Mouse (Mus musculus): ENCODE results near the gene Epb41l4b. TPM values are rescaled to one million over a fixed set of nuclear protein-coding genes. Genes with fewer than 3 reads are reported as not detected.

Gene Epb41l4b
- total and polyA plus RNA-seq, 2 experiments from 2014 or later = 3.2 to 14.9 TPM

DNA sequence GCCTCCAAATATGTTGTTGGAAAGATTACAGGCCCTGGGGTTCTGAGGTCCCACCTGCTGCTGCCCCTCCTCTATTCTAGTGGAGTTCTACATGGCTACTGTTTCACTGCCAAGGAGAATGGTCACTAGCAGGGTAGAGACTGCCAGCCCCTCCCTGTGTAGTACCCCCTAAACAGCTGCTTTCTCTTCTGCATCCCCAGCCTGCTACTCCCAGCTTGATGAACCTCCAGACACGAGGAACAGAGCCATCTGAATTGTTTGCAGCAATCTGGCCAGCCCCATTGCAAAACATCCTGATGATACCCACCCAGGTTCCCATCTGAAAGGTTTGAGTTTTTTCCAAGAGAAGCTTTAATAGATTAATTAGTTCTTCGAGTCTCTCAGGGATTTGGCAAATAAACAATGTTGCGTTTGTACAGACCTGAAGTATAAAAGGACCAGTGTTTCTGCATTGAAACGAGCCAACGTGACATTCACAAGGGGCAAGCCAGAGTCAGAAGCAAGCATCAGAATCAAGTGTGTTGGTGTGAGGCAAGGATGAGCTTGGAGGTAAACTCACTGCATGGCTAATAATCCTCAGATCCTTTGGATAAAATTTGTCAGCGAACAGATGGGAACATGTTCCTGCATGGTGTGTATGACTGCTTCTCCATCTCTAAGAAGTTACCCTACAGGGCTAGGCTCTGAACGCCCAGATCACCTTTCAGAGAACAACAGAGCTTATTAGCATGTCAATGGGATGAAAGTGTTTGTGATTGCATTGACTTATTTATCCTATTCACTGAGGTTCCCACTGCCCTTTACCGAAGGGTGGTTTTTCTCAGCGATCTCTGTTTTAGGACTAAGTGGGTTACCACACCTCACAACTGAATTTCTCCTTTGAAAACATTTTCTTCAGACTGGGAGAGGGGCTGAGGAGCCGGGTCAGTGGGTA is 19.8 kb upstream of the Epb41l4b start:
- TF ChIP-seq CTCF (IDR thresholded peaks at IDR 0.05) = no peak
- no peaks in the 10 kb centered on the region for H3K36me3 ChIP-seq (ENCODE audit: insufficient read depth, low read length)
- no peak overlapping the region for H3K4me3 ChIP-seq (ENCODE audit: low read depth, low read length)
- no peak overlapping the region for H3K4me2 ChIP-seq (ENCODE audit: low read depth, low read length, poor library complexity, severe bottlenecking)
- H3K9me3 ChIP-seq (ENCODE audit: low read length) = no peaks in the 10 kb centered on the region
- H3K27me3 ChIP-seq (ENCODE audit: insufficient read depth, low read length) = no peaks in the 10 kb centered on the region
- H3K9ac ChIP-seq (replicated peaks; ENCODE audit: low read length, poor library complexity, severe bottlenecking) = no peak overlapping the region
- no peaks in the 10 kb centered on the region for H3K4me1 ChIP-seq (ENCODE audit: insufficient read depth, low read length)
- WGBS = 27% methylated on average over 10 of the region's 10 CpGs
- DNase-seq (ENCODE audit: low spot score) (peak; percentile 58), ATAC-seq (ENCODE audit: low FRiP score) (peak; percentile 47; the same call in 1 of the 2 replicates)
- no peak overlapping the region for H3K27ac ChIP-seq (ENCODE audit: low read depth, low read length)

DNA sequence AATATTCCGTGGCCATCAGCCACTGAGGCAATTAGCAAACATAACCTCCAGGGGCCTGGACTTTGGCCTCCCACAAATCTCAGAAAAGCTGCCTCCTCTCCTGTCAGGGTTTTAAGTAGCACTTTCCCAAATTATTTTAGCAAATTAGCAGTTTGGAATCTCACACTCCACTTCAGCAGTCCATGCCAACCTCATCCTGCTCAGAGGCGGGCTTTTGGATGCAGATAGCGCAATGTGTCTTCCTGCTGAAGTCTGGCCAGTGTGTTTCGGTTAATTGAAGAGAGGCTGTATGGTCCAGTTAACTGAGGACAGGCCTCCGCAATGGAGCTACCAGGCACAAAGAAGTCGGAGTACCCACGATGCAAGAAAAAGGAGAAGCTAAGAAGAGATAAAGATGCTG is 17.3 kb upstream of the Epb41l4b start:
- no peak for ATAC-seq (ENCODE audit: low FRiP score)
- no peak for TF ChIP-seq CTCF (IDR thresholded peaks at IDR 0.05)
- 88% methylated on average over 7 of the region's 7 CpGs for WGBS
- no peak overlapping the region for H3K27ac ChIP-seq (ENCODE audit: low read depth, low read length)
- H3K36me3 ChIP-seq (ENCODE audit: insufficient read depth, low read length) = no peaks in the 10 kb centered on the region
- H3K27me3 ChIP-seq (ENCODE audit: insufficient read depth, low read length) = no peaks in the 10 kb centered on the region
- H3K4me3 ChIP-seq (ENCODE audit: low read depth, low read length) = no peak overlapping the region
- H3K4me2 ChIP-seq (ENCODE audit: low read depth, low read length, poor library complexity, severe bottlenecking) = no peak overlapping the region
- H3K9me3 ChIP-seq (ENCODE audit: low read length) = no peaks in the 10 kb centered on the region
- H3K9ac ChIP-seq (replicated peaks; ENCODE audit: low read length, poor library complexity, severe bottlenecking) = no peak overlapping the region
- H3K4me1 ChIP-seq (ENCODE audit: insufficient read depth, low read length) = no peaks in the 10 kb centered on the region
- no peak for DNase-seq (ENCODE audit: low spot score)

DNA sequence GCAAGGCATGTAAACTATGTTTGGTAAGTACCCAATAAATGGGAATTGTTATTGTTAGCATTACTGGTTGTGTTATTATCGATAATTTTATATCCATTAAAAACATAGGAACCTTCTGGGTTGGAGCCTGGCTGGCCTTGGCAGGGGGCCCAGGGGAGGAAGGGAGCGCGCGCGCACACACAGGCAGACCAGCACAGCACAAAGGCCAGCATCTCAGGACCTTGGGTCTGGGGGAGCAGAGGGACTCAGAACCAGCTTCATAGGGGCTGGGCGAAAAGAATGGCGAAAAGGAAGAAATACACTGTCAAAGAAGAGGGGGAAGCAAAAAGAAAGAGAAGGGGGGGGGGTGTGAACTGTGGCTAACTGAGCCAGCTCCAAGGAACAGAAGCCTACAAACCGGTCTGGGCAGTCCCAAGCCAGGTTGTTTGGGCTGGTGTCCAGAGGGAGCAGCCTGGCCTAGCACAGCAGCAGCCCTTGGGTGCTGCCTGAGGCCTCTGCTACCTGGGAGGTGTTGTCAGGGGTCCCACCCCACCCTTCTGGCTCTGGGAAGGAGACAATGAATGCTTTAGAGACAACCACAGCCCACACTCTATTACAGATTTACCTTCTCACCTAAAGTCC is 13.4 kb upstream of the Epb41l4b start:
- Histone ChIP-seq H3K4me2 (ENCODE audit: low read depth, low read length, poor library complexity, severe bottlenecking) (no peak overlapping the region), H3K27ac (ENCODE audit: low read depth, low read length) (no peak overlapping the region), H3K4me3 (ENCODE audit: low read depth, low read length) (no peak overlapping the region), H3K36me3 (ENCODE audit: insufficient read depth, low read length) (no peaks in the 10 kb centered on the region), H3K4me1 (ENCODE audit: insufficient read depth, low read length) (no peaks in the 10 kb centered on the region), H3K27me3 (ENCODE audit: insufficient read depth, low read length) (no peaks in the 10 kb centered on the region), H3K9me3 (ENCODE audit: low read length) (no peaks in the 10 kb centered on the region), H3K9ac (replicated peaks; ENCODE audit: low read length, poor library complexity, severe bottlenecking) (no peak overlapping the region)
- ATAC-seq (ENCODE audit: low FRiP score) (no peak), DNase-seq (ENCODE audit: low spot score) (no peak)
- 69% methylated on average over 8 of the region's 8 CpGs for WGBS
- TF ChIP-seq CTCF (IDR thresholded peaks at IDR 0.05) = no peak

DNA sequence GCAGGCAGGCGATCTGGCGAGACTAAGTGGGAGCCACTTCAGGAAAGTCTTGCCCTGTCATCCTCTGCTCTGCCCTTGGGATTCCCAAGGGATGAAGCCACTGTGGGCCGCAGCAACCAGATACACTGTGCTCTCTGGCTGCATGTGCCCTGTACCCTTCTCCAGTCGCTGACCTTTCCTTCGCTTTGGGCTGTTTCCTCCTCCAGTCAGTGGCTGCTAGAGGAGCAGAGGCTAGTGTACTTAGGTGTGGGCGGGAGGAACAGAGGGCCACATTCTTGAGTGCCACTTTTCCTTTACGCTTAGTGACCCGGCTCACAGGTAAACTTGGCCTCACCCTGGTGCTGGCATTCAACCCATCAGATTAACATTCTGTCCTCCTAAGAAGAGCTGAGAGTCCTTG is 10.6 kb upstream of the Epb41l4b start:
- WGBS = 58% methylated on average over 8 of the region's 8 CpGs
- no peaks in the 10 kb centered on the region for H3K36me3 ChIP-seq (ENCODE audit: insufficient read depth, low read length)
- ATAC-seq (ENCODE audit: low FRiP score) = no peak

DNA sequence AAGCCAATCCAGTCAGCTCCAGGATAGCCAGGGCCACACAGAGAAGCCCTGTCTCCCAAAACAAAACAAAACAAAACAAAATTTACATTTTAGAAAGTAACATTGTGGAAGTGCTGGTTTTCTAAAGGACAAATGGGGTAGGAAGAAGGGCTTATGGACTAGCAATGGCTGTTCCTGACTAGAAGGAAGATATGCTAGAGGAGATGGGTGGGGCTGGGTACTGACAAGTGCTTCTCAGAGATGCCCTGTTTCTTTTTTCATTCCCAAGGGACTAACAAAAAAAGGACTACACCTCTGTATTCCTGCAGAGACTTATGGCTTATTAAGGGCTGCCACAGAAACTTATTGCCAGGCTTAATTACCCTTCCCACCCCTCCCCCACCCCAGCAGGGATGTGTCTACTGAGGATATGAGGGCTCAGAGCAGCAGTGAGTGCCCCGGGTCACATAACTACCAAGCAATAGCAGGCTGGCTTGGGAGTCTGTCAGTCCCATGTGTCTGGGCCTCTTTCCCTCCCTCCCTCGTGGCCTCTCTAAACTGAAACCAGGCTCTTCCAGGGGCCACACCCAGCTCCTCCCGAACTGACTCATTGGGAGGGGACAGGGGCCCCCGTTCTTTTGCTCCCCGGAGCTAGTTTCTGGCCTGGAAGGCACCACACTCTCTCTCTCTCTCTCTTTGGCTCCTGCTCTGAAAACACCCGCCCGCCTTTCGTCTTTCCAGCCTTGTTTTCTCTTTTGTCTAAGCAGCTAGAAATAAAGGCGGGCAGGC is 10.0 kb upstream of the Epb41l4b start:
- no peak overlapping the region for H3K27ac ChIP-seq (ENCODE audit: low read depth, low read length)
- 10% methylated on average over 9 of the region's 9 CpGs for WGBS
- ATAC-seq (ENCODE audit: low FRiP score) = no peak
- no peak for TF ChIP-seq CTCF (IDR thresholded peaks at IDR 0.05)
- H3K9ac ChIP-seq (replicated peaks; ENCODE audit: low read length, poor library complexity, severe bottlenecking) = no peak overlapping the region
- no peaks in the 10 kb centered on the region for H3K36me3 ChIP-seq (ENCODE audit: insufficient read depth, low read length)
- no peaks in the 10 kb centered on the region for H3K9me3 ChIP-seq (ENCODE audit: low read length)
- no peaks in the 10 kb centered on the region for H3K4me1 ChIP-seq (ENCODE audit: insufficient read depth, low read length)
- no peak overlapping the region for H3K4me3 ChIP-seq (ENCODE audit: low read depth, low read length)
- DNase-seq (ENCODE audit: low spot score) = no peak
- no peak overlapping the region for H3K4me2 ChIP-seq (ENCODE audit: low read depth, low read length, poor library complexity, severe bottlenecking)
- H3K27me3 ChIP-seq (ENCODE audit: insufficient read depth, low read length) = no peaks in the 10 kb centered on the region

More for the DNA sequence above, 10.6 kb upstream of the Epb41l4b start:
- Histone ChIP-seq H3K27ac (ENCODE audit: low read depth, low read length) (no peak overlapping the region), H3K4me2 (ENCODE audit: low read depth, low read length, poor library complexity, severe bottlenecking) (no peak overlapping the region), H3K27me3 (ENCODE audit: insufficient read depth, low read length) (no peaks in the 10 kb centered on the region), H3K4me3 (ENCODE audit: low read depth, low read length) (no peak overlapping the region), H3K9me3 (ENCODE audit: low read length) (no peaks in the 10 kb centered on the region), H3K9ac (replicated peaks; ENCODE audit: low read length, poor library complexity, severe bottlenecking) (no peak overlapping the region), H3K4me1 (ENCODE audit: insufficient read depth, low read length) (no peaks in the 10 kb centered on the region)
- DNase-seq (ENCODE audit: low spot score) = no peak
- TF ChIP-seq CTCF (IDR thresholded peaks at IDR 0.05) = no peak
